Mouse (Mus musculus) heart, embryonic 15.5 days (tissue): ENCODE measurements at regions not wholly inside any gene's neighbourhood (a gene's known extent, or its start where the extent isn't known, plus 50 kb on each side); places are given as distances from the start of the nearest gene placed in this dataset.
A peak's percentile ranks its signal among the peaks of the same experiment; 100 is the strongest.

ENCODE experiments used
- ATAC-seq: fragments of 200-750 bp; cut with Nextera tagmentation; replicated peaks from 2 replicates; pipeline ENCODE4 v1.8.0; 2017; ENCODE audit warnings: low read depth, moderate TSS enrichment; ENCODE audit not compliant: insufficient number of reproducible peaks, insufficient read depth, low FRiP score
- H3K27ac ChIP-seq: fragments of 300-500 bp; sonication (generic); 2 replicates; pipeline ENCODE4 v1.5.1; 2015; ENCODE audit warnings: mild to moderate bottlenecking, inconsistent platforms
- H3K27me3 ChIP-seq: fragments of 300-500 bp; sonication (generic); 2 replicates; pipeline ENCODE4 v1.6.1; 2015; ENCODE audit warnings: inconsistent platforms
- H3K36me3 ChIP-seq: fragments of 300-500 bp; sonication (generic); 2 replicates; pipeline ENCODE4 v1.6.1; 2015; ENCODE audit warnings: mild to moderate bottlenecking, inconsistent platforms
- H3K4me1 ChIP-seq: fragments of 300-500 bp; sonication (generic); replicated peaks from 2 replicates; pipeline ENCODE4 v1.6.1; 2015; ENCODE audit warnings: inconsistent platforms
- H3K4me2 ChIP-seq: fragments of 300-500 bp; sonication (generic); 2 replicates; pipeline ENCODE4 v1.6.1; 2015; ENCODE audit warnings: inconsistent platforms, mild to moderate bottlenecking, moderate library complexity
- H3K4me3 ChIP-seq: fragments of 300-500 bp; sonication (generic); 2 replicates; pipeline ENCODE4 v1.5.1; 2015; ENCODE audit warnings: mild to moderate bottlenecking, inconsistent platforms
- H3K9ac ChIP-seq: fragments of 300-500 bp; sonication (generic); 2 replicates; pipeline ENCODE4 v1.6.1; 2015; ENCODE audit warnings: mild to moderate bottlenecking, inconsistent platforms
- H3K9me3 ChIP-seq: fragments of 300-500 bp; sonication (generic); replicated peaks from 2 replicates; pipeline ENCODE4 v1.6.1; 2016; ENCODE audit warnings: inconsistent platforms
- WGBS: fragments of 180-500 bp; shearing (Covaris S2); methylation state at CpG from one replicate; pipeline ENCODE4 v1.1.7; 2015; ENCODE audit warnings: mixed read lengths; 5-methylcytosine and 5-hydroxymethylcytosine counted together

DNA sequence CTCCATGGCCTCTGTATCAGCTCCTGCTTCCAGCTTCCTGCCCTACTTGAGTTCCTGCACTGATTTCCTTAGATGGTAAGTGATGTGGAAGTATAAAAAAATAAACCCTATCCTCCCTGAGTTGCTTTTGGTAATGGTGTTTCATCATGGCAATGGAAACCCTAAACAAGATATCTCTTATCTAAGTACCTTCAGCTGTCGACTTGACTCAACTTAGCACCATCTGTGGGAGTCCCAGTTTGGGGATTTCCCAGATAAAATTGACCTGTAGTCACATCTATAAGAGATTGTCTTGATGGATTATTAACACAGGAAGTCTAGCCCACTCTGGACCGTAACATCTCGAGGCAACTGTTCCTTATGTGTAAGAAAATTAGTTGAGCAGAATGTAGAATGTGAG, 570.2 kb upstream of the Gm10306 start:
- Histone ChIP-seq H3K9me3 (no peaks in the 10 kb centered on the region), H3K4me3 (no peak overlapping the region), H3K9ac (no peak overlapping the region), H3K27ac (no peak overlapping the region), H3K36me3 (no peaks in the 10 kb centered on the region), H3K4me1 (no peaks in the 10 kb centered on the region), H3K4me2 (no peak overlapping the region), H3K27me3 (no peaks in the 10 kb centered on the region)
- 63% methylated on average over 3 of the region's 3 CpGs for WGBS
- no peak for ATAC-seq

DNA sequence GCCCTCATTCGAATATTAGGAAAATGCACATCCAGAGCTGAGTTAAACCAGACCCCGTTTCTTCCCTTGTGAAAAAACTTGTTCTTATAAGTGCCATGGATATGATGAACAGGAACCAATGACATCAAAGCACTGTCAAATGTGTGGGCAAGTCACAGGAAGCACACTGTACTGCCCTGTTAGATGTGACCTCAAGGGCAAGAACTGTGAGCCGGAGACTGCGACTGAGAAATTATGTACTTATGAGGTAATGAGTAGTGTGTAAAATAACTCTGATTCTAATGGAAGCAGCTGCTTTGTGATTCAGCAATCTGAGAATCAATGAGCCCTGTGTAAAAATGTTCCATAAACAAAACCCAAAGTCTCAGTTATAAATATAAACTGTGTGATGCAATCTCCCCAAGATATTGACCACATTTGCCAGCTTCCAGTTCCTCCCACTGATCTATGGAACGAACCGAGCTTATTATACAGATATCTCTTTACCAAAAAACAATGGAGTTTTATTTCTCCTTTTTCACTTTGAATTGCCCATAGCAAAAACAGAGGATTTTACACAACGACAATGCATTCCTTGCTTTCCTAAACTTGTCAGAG, 566.0 kb upstream of the Gm10306 start:
- Histone ChIP-seq H3K27me3 (no peaks in the 10 kb centered on the region), H3K4me3 (no peak overlapping the region), H3K36me3 (no peaks in the 10 kb centered on the region), H3K9me3 (no peaks in the 10 kb centered on the region), H3K4me1 (no peaks in the 10 kb centered on the region), H3K27ac (no peak overlapping the region), H3K9ac (no peak overlapping the region), H3K4me2 (no peak overlapping the region)
- ATAC-seq, result no peak
- WGBS, result 70% methylated on average over 7 of the region's 7 CpGs

DNA sequence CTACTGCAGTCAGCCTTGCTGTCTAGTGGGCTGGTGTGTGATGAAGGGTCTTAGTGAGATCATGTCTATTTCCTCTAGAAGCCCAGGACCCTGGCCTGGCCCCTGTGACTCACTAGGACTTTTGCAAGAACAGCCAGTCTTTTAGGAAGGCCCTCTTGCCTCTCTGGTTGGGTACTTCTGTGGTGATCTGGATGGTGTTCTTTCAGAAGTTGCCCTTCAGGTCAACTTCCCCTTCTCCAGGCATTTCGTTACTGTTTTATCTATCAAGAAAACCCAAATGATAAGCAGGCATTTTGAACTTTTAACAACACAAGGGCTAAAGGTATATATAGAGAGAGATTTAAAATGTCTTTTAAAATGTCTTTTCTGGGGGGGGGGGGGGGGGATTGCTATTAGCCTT, 550.5 kb upstream of the Gm10306 start:
- Histone ChIP-seq H3K4me1 (no peaks in the 10 kb centered on the region), H3K27me3 (no peaks in the 10 kb centered on the region), H3K36me3 (no peaks in the 10 kb centered on the region), H3K9me3 (no peaks in the 10 kb centered on the region), H3K27ac (no peak overlapping the region), H3K4me2 (no peak overlapping the region), H3K4me3 (no peak overlapping the region), H3K9ac (no peak overlapping the region)
- WGBS, result 36% methylated on average over 1 of the region's 1 CpGs
- ATAC-seq, result no peak

DNA sequence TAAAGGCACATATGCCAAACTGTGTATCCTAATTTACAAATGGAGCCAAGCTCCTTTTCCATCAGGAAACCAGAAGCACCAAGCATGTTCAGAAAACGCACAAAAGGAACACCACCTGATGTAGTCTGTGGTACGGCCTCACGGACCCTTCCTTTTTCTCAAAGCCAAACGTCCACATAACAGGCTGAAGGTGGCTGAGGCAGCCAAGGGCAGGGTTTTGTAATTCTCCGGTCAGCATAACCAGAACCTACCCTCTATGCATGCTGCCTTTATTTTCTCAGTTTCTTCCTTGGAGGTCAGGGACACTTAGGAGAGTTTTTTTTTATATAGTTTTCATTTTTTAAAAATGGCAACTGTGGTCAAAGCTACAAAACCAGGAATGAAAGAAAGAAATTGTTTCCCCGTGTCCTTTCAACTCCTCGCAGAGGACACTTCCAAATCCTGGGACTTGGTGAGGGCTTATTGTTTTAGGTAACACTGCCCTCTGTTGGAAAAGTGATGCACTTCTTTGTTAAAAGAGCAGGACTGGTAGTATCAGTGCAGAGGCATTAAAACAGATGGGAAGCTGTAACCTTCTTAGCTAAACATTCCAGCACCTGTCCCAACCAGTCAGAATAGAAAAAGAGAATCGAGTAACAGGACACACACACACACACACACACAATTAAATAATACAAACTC, 549.1 kb upstream of the Gm10306 start:
- Histone ChIP-seq H3K4me2 (no peak overlapping the region), H3K4me3 (no peak overlapping the region), H3K27me3 (no peaks in the 10 kb centered on the region), H3K9ac (no peak overlapping the region), H3K27ac (no peak overlapping the region), H3K9me3 (no peaks in the 10 kb centered on the region), H3K4me1 (no peaks in the 10 kb centered on the region), H3K36me3 (no peaks in the 10 kb centered on the region)
- WGBS, result 48% methylated on average over 8 of the region's 8 CpGs
- ATAC-seq, result 0 out of 2 replicates have a peak, but pooled peaks have one; percentile 62

DNA sequence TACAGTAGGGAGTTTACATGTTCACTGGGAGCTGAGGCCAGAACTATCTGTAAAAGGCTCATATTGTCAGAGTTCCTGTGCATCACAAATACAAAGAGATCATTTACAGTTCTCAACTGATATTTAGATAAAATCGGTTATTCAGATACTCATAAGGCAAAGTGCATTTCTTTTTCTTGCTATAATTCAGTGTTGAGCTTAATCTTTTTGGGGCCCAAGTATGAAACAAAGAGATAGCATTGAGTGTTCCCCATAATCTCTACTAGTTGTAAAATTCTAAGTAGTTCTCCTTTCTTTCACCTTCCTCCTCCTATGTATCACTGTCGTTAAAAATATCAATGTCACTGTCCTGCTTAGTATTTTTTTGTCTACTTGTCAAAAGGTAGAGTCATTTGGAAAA, 540.6 kb upstream of the Gm10306 start:
- Histone ChIP-seq H3K27me3 (no peaks in the 10 kb centered on the region), H3K36me3 (no peaks in the 10 kb centered on the region), H3K9ac (no peak overlapping the region), H3K4me1 (no peaks in the 10 kb centered on the region), H3K9me3 (no peaks in the 10 kb centered on the region), H3K4me3 (no peak overlapping the region), H3K4me2 (no peak overlapping the region), H3K27ac (no peak overlapping the region)
- 74% methylated on average over 2 of the region's 2 CpGs for WGBS
- no peak for ATAC-seq

DNA sequence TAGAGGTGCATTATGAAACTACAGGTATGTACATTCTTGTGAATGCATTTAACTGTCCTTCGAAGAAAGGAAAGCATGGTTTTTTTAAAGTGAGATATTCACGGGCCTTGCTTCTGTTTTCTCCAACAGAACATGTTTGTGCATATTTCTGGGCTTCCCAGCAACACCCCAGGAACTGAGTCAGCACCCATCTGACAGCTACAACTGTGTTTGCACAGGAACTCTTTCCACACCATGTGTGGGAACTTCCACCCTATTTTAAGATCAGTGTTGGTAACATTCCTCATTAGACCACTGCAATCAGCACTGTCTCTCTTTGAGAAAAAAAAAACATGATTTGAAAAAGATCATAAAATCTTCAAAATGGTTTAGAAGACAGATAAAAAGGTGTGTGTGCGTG, 538.6 kb upstream of the Gm10306 start:
- H3K9ac ChIP-seq, result no peak overlapping the region
- no peak for ATAC-seq
- no peak overlapping the region for H3K4me2 ChIP-seq
- H3K27ac ChIP-seq, result no peak overlapping the region
- no peaks in the 10 kb centered on the region for H3K4me1 ChIP-seq
- 63% methylated on average over 3 of the region's 3 CpGs for WGBS
- H3K36me3 ChIP-seq, result no peaks in the 10 kb centered on the region
- no peak overlapping the region for H3K4me3 ChIP-seq
- H3K27me3 ChIP-seq, result no peaks in the 10 kb centered on the region
- no peaks in the 10 kb centered on the region for H3K9me3 ChIP-seq

DNA sequence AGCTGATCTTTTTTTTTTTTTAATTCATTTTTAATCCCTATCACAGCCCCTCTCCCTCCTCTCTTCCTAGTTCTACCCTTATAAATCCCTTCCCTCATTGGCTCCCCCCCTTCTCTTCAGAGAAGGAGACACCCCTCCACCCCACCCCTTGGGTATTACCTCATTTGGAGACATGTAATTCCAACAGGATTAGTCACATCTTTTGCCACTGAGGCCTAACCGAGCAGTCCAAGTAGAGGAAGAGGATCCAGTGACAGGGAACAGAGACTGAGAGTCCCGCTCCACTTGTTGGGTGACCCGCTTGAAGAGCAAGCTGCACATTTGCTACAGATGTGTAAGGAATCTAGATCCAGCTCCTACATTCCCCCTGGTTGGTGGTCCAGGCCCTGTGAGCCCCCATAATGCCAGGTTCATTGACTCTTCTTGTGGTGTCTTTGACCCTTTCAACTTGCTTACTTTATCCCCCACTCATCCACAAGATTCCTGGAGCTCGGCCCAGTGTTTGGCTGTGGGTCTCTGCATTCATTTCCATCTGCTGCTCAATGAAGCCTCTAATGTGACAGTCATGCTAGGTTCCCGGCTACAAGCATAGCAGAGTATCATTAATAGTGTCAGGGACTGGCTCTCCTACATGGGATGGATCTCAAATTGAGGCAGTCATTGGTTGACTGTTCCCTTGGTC, 506.6 kb upstream of the Gm10306 start:
- Histone ChIP-seq H3K36me3 (no peaks in the 10 kb centered on the region), H3K9ac (no peak overlapping the region), H3K4me3 (no peak overlapping the region), H3K9me3 (no peaks in the 10 kb centered on the region), H3K27ac (no peak overlapping the region), H3K4me2 (no peak overlapping the region), H3K27me3 (no peaks in the 10 kb centered on the region), H3K4me1 (no peaks in the 10 kb centered on the region)
- no peak for ATAC-seq
- WGBS, result 68% methylated on average over 5 of the region's 5 CpGs

DNA sequence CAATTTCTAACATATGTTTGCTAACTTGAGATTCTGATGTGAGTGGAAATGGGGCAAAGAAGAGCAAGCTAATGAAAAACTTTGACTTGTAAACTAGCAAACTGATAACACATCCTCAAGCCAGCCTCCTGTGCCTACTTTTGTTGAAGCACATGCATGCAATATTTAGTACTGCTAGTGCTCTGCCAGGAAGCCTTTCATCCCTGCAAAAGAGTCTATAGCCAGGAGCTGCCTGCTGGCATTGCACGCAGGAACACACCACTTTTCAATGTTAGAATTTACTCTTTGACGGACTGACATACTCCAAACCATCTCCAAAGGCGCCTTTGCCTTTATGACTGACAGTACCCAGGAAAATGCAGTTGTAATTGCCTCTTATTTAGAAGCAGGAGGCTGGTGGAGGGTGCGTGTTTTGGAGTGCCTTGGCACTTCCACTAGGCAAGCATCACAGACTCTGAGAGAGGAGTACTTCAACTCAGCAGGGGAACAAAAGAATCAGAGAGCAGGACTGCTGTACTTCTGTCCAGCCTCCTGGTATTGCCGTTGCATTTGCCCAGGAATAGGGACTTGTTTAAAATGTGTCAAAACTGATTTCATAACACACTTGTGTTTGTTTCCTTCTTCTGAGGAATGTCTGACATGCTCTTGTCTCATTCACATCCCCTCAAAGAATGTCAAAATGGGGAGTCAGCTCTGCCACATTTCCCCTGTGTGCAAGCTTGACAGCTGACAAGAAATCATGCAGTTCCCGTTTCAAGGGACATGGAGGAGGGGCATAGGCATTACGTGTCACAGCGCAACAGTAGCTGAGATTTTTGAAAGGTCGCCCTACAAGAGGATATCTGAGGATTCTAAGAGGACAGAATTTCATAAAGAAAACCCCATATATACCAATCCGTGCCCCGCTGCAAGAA, 503.8 kb upstream of the Gm10306 start:
- WGBS, result 72% methylated on average over 11 of the region's 11 CpGs
- Histone ChIP-seq H3K9ac (no peak overlapping the region), H3K4me3 (no peak overlapping the region), H3K9me3 (no peaks in the 10 kb centered on the region), H3K27me3 (no peaks in the 10 kb centered on the region), H3K4me1 (no peaks in the 10 kb centered on the region), H3K36me3 (no peaks in the 10 kb centered on the region), H3K4me2 (no peak overlapping the region), H3K27ac (no peak overlapping the region)
- no peak for ATAC-seq

DNA sequence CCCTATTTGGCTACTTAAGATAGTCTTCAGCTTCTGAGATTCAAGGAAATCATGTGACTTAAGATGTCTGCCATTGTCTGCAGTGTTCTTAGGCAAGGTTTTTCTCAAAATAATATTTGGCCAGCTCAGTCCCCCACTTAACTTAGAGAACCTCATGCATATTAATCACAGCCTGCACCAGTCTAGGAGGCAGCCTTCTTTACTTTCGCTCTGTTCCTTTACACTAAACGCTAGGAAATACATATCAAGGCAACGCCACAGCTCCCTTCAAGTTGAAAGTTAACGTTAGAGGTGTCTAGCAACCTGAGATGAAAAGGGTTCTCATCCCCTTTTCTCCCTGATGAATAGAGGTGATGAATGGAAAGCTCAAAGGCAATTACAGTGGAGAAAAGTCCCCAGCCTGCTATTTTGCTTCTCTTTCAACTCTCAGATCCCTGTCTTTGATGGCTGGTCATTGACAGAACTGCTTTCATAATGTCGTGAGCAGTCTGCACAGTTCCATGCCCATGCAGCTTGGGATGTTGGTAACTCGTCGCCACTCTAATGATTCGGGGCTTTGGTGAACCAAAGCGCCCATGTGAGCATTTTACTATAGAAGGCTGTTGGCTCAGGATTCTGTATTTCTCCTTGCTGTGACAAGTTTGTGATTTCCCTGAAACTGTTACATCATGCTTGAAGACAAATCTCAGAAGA, 483.0 kb upstream of the Gm10306 start:
- Histone ChIP-seq H3K9me3 (no peaks in the 10 kb centered on the region), H3K4me2 (no peak overlapping the region), H3K27ac (no peak overlapping the region), H3K4me1 (no peaks in the 10 kb centered on the region), H3K9ac (no peak overlapping the region), H3K36me3 (no peaks in the 10 kb centered on the region), H3K4me3 (no peak overlapping the region), H3K27me3 (no peaks in the 10 kb centered on the region)
- no peak for ATAC-seq
- WGBS, result 75% methylated on average over 9 of the region's 9 CpGs

DNA sequence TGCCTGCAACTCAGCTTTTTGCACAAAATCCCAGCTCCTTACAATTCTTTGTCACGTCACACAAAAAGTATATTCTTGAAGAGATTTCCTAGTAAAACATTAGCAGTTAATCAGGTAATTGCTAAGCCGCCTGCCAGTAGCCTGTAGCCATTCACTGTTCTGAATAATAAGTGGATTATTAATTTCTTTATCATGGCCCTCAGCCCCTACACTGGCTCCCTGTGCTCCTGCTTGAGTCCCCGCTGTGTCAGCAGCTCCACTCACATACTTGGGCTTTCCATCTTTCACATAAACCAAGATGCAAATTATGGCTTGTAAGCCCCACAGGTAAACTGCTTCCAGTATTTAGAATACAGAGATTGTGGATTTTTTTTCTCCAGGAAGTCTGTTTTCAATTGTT, 473.5 kb upstream of the Gm10306 start:
- Histone ChIP-seq H3K9ac (no peak overlapping the region), H3K4me1 (no peaks in the 10 kb centered on the region), H3K4me3 (no peak overlapping the region), H3K27ac (no peak overlapping the region), H3K4me2 (no peak overlapping the region), H3K9me3 (no peaks in the 10 kb centered on the region), H3K27me3 (no peaks in the 10 kb centered on the region), H3K36me3 (no peaks in the 10 kb centered on the region)
- no peak for ATAC-seq
- WGBS, result 75% methylated on average over 3 of the region's 3 CpGs

DNA sequence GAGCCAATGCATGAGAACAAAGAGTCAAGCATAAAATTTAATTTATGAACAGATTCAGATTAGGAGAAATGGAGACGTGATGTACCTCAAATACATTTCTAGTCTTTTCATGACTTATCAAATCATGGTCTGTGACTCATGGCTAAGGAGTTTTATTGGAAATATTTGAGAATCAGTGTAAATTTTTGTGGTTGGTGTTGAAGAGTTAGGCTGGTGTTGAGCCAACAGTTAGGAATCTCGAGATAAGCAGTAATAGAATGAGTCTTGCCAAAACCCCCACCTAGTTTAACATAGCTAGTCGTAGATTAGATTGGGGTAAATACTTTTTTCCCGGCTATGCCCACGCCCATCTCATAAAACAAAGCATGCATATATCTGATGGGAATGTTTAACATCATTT, 462.0 kb upstream of the Gm10306 start:
- no peak overlapping the region for H3K4me2 ChIP-seq
- no peak overlapping the region for H3K9ac ChIP-seq
- H3K27ac ChIP-seq, result no peak overlapping the region
- no peak overlapping the region for H3K4me3 ChIP-seq
- no peaks in the 10 kb centered on the region for H3K9me3 ChIP-seq
- H3K4me1 ChIP-seq, result no peaks in the 10 kb centered on the region
- ATAC-seq, result no peak
- no peaks in the 10 kb centered on the region for H3K36me3 ChIP-seq
- 59% methylated on average over 5 of the region's 5 CpGs for WGBS
- no peaks in the 10 kb centered on the region for H3K27me3 ChIP-seq
